Mouse (Mus musculus) liver, adult 2 months (tissue): ENCODE results near the gene Rnase4. TPM values are rescaled to one million over a fixed set of nuclear protein-coding genes. Genes with fewer than 3 reads are reported as not detected.
A peak's percentile ranks its signal among the peaks of the same experiment; 100 is the strongest.

Experiments used
- DNase-seq: peaks from one replicate; pipeline ENCODE4 v3.0.0-alpha.2; 2011; ENCODE audit warnings: low read depth, low spot score; ENCODE audit errors: extremely low read depth
- H3K27ac ChIP-seq: fragments of 200-500 bp; replicated peaks from 2 replicates; pipeline ENCODE4 v1.5.1; 2012; ENCODE audit warnings: low read depth, mild to moderate bottlenecking, control low read depth, inconsistent platforms, low read length; ENCODE audit not compliant: insufficient read depth
- H3K27me3 ChIP-seq: fragments of 200-500 bp; 2 replicates; pipeline ENCODE4 v1.6.1; 2012; ENCODE audit warnings: mild to moderate bottlenecking, moderate library complexity, low read length, inconsistent platforms; ENCODE audit not compliant: control insufficient read depth, insufficient read depth
- H3K36me3 ChIP-seq: fragments of 200-500 bp; 2 replicates; pipeline ENCODE4 v1.6.1; 2012; ENCODE audit warnings: low read length, inconsistent platforms; ENCODE audit not compliant: control insufficient read depth, insufficient read depth
- H3K4me1 ChIP-seq: fragments of 200-500 bp; 2 replicates; pipeline ENCODE4 v1.6.1; 2011; ENCODE audit warnings: low read length; ENCODE audit not compliant: control insufficient read depth, insufficient read depth
- H3K4me3 ChIP-seq: fragments of 200-500 bp; 2 replicates; pipeline ENCODE4 v1.5.1; 2011; ENCODE audit warnings: low read depth, mild to moderate bottlenecking, control low read depth, low read length, moderate library complexity; ENCODE audit not compliant: insufficient read depth
- H3K79me2 ChIP-seq: fragments of 200-500 bp; 2 replicates; pipeline ENCODE4 v1.6.1; 2012; ENCODE audit warnings: inconsistent platforms, mild to moderate bottlenecking, low read length, moderate library complexity; ENCODE audit not compliant: control insufficient read depth, insufficient read depth
- H3K9ac ChIP-seq: fragments of 200-500 bp; 2 replicates; pipeline ENCODE4 v1.6.1; 2012; ENCODE audit warnings: low read depth, mild to moderate bottlenecking, control low read depth, inconsistent platforms, low read length
- CTCF ChIP-seq: fragments of 200-500 bp; IDR thresholded peaks from 2 replicates; pipeline ENCODE4 v1.5.1; 2011; ENCODE audit warnings: low read depth, low read length, control low read depth
- POLR2A ChIP-seq: fragments of 200-500 bp; IDR thresholded peaks from 2 replicates; pipeline ENCODE4 v1.6.1; 2011; ENCODE audit warnings: low read length, control low read depth; ENCODE audit not compliant: insufficient read depth; ENCODE audit errors: extremely low read depth
- WGBS: fragments of 180-500 bp; shearing (Covaris S2); methylation state at CpG from one replicate; pipeline ENCODE4 v1.1.7; 2018; 5-methylcytosine and 5-hydroxymethylcytosine counted together
- polyA plus RNA-seq: library from polyadenylated mRNA; depleted of rRNA; stranded (reverse); fragments of >200 nt; gene quantifications from 2 replicates; pipeline ENCODE4 v1.2.3, GENCODE M21; 2012; rRNA removed
- total RNA-seq: library from RNA; depleted of rRNA; stranded (reverse); fragments of >200 nt; gene quantifications from 2 replicates; pipeline ENCODE4 v1.2.3, GENCODE M21; 2014; rRNA removed

Gene Rnase4
- 1,910 and 2,134 TPM in 2 replicates for total RNA-seq
- polyA plus RNA-seq = 1,816 and 2,115 TPM in 2 replicates

- H3K27me3 ChIP-seq = no peaks in the 10 kb centered on the region
- H3K79me2 ChIP-seq = no peaks in the 10 kb centered on the region
- WGBS = 3% methylated on average over 33 of the region's 33 CpGs
- peaks cover 17% of the 10 kb centered on the region for H3K4me1 ChIP-seq
- peak; percentile 86 for DNase-seq
- peak within 1 kb of the TSS; percentile 98 for H3K27ac ChIP-seq
- TF ChIP-seq POLR2A (no peak), CTCF (no peak)
- H3K4me3 ChIP-seq = peak within 1 kb of the TSS; percentile 61
- peak within 1 kb of the TSS; percentile 85 for H3K9ac ChIP-seq
- H3K36me3 ChIP-seq = no peaks in the 10 kb centered on the region
Observed at GRCm38 (mm10) chr14:51090921-51091900, at the start of gene Rnase4, which contains the start of gene Ang. TSS of gene Rnase4 (plus strand) at chr14:51091077. TSS of gene Ang (plus strand) at chr14:51091150.

GRCm38 (mm10) chr14:51041769-51042168 is 49.1 kb upstream of the Rnase4 start, which contains the start of gene Rnase9:
TSS of gene Rnase9 (minus strand) at chr14:51041869.
- no peaks in the 10 kb centered on the region for H3K4me1 ChIP-seq
- no peak for TF ChIP-seq POLR2A
- TF ChIP-seq CTCF = no peak
- no peaks in the 10 kb centered on the region for H3K79me2 ChIP-seq
- no peak within 1 kb of the TSS for H3K4me3 ChIP-seq
- no peaks in the 10 kb centered on the region for H3K36me3 ChIP-seq
- no peak within 1 kb of the TSS for H3K9ac ChIP-seq
- no peak for DNase-seq
- H3K27me3 ChIP-seq = no peaks in the 10 kb centered on the region
- 84% methylated on average over 6 of the region's 6 CpGs for WGBS
- no peak within 1 kb of the TSS for H3K27ac ChIP-seq

DNA sequence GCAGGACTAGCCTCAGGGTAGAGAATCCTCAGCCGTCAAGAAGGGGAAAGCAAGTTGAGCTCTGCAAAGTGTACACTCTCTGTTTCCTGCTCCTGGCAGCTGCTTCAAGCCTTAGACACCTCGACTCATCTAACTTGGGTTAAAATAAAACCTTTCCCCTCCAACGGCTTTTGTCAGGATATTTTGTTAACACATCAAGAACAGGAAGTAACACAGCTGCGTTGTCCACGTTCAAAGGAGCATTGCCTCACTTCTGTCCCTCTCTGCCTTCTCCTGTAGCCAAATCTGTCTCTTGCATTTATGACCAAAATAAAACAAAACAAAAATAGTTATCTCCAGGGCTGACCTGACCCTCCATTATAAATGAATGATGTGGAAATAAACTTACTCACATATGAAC is 43.0 kb upstream of the Rnase4 start:
- Histone ChIP-seq H3K4me3 (no peak overlapping the region), H3K9ac (no peak overlapping the region), H3K36me3 (no peaks in the 10 kb centered on the region), H3K27me3 (no peaks in the 10 kb centered on the region), H3K4me1 (no peaks in the 10 kb centered on the region), H3K27ac (no peak overlapping the region), H3K79me2 (no peaks in the 10 kb centered on the region)
- WGBS = 46% methylated on average over 5 of the region's 5 CpGs
- TF ChIP-seq CTCF = no peak
- DNase-seq = no peak

DNA sequence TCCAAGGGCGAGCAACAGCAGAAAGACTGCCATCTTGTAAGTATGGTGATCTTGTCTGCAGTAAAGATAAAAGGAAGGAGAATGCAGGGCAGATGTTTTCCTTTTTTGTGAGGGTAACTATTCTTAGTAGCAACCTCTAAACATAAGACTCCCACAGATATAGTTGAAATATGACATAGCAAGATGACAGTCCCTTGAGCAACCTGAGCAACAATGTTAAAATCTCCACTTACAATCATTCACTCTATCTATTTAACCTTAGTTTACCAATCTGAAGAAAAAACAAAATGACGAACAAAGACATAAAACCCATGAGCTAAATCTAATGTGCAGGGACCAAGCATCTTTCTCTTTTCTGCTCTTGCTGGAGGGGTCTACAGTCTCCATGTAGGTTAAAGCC is 40.8 kb upstream of the Rnase4 start, which contains the start of gene Rnase11:
Rnase11 (minus strand) TSS at position 101 of the 400 bp plus-strand sequence.
- no peak for DNase-seq
- no peak within 1 kb of the TSS for H3K9ac ChIP-seq
- no peaks in the 10 kb centered on the region for H3K4me1 ChIP-seq
- H3K27ac ChIP-seq = no peak within 1 kb of the TSS
- H3K79me2 ChIP-seq = no peaks in the 10 kb centered on the region
- no peak within 1 kb of the TSS for H3K4me3 ChIP-seq
- no peaks in the 10 kb centered on the region for H3K36me3 ChIP-seq
- WGBS = 89% methylated on average over 2 of the region's 2 CpGs
- no peak for TF ChIP-seq POLR2A
- H3K27me3 ChIP-seq = no peaks in the 10 kb centered on the region

- WGBS = 62% methylated on average over 5 of the region's 5 CpGs
- Histone ChIP-seq H3K79me2 (no peaks in the 10 kb centered on the region), H3K4me3 (no peak overlapping the region), H3K9ac (no peak overlapping the region), H3K36me3 (no peaks in the 10 kb centered on the region), H3K4me1 (no peaks in the 10 kb centered on the region), H3K27ac (no peak overlapping the region), H3K27me3 (no peaks in the 10 kb centered on the region)
- TF ChIP-seq CTCF (no peak), POLR2A (no peak)
- DNase-seq = no peak
Observed at GRCm38 (mm10) chr14:51051941-51052340, 38.9 kb upstream of the Rnase4 start.

DNA sequence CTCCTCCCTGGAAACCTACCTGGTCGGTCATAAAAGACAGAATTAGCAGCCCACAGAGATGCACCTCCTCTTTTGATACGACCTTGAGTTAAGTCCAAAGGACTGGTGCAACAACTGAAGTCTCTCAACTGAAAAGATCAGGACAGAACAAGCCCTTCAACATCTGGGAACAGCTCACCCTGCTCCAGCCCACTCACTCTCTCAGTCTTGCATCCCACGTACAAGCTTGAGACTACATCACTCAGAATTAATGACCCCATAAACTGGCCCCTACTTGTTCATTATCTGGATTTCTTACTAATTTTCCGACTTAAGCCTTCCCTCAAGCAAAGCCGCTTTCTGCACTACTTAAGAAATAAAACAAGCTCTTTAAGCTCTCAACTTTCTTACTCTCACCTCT is 37.7 kb upstream of the Rnase4 start:
- Histone ChIP-seq H3K27ac (no peak overlapping the region), H3K27me3 (no peaks in the 10 kb centered on the region), H3K79me2 (no peaks in the 10 kb centered on the region), H3K4me3 (no peak overlapping the region), H3K4me1 (no peaks in the 10 kb centered on the region), H3K9ac (no peak overlapping the region), H3K36me3 (no peaks in the 10 kb centered on the region)
- no peak for TF ChIP-seq POLR2A
- no peak for TF ChIP-seq CTCF
- 73% methylated on average over 5 of the region's 5 CpGs for WGBS
- no peak for DNase-seq
